Mouse (Mus musculus) heart, embryonic 10.5 days (tissue): Measurements from ENCODE around the gene Caskin2. TPM values are rescaled to one million over a fixed set of nuclear protein-coding genes. Genes with fewer than 3 reads are reported as not detected.
A peak's percentile ranks its signal among the peaks of the same experiment; 100 is the strongest.

Source experiments
- DNase-seq: peaks from one replicate; pipeline ENCODE4 v3.0.0-alpha.2; 2017; ENCODE audit warnings: low spot score
- H3K27ac ChIP-seq: fragments of 300-500 bp; sonication (generic); 2 replicates; pipeline ENCODE4 v1.5.1; 2016; ENCODE audit warnings: mild to moderate bottlenecking
- H3K27me3 ChIP-seq: fragments of 300-500 bp; sonication (generic); 2 replicates; pipeline ENCODE4 v1.6.1; 2016; ENCODE audit warnings: mild to moderate bottlenecking; ENCODE audit not compliant: poor library complexity, insufficient read depth, severe bottlenecking
- H3K36me3 ChIP-seq: fragments of 300-500 bp; sonication (generic); 2 replicates; pipeline ENCODE4 v1.6.1; 2016; ENCODE audit warnings: mild to moderate bottlenecking, moderate library complexity
- H3K4me1 ChIP-seq: fragments of 300-500 bp; sonication (generic); 2 replicates; pipeline ENCODE4 v1.6.1; 2016; ENCODE audit warnings: mild to moderate bottlenecking
- H3K4me3 ChIP-seq: fragments of 300-500 bp; sonication (generic); 2 replicates; pipeline ENCODE4 v1.5.1; 2016; ENCODE audit warnings: mild to moderate bottlenecking, moderate library complexity
- H3K9me3 ChIP-seq: fragments of 300-500 bp; sonication (generic); 2 replicates; pipeline ENCODE4 v1.6.1; 2016; ENCODE audit warnings: mild to moderate bottlenecking, moderate library complexity
- WGBS: fragments of 180-500 bp; shearing (Covaris S2); methylation state at CpG from one replicate; pipeline ENCODE4 v1.1.7; 2016; 5-methylcytosine and 5-hydroxymethylcytosine counted together
- polyA plus RNA-seq: library from polyadenylated mRNA; unstranded; fragments of >200 nt; fragmentation: Nextera tagmentation; extraction: Ambion mirVana; gene quantifications from 2 replicates; pipeline ENCODE4 v1.2.1, GENCODE M21; 2016

Gene Caskin2
- polyA plus RNA-seq, 1 experiment from 2014 or later = 18.7 TPM

DNA sequence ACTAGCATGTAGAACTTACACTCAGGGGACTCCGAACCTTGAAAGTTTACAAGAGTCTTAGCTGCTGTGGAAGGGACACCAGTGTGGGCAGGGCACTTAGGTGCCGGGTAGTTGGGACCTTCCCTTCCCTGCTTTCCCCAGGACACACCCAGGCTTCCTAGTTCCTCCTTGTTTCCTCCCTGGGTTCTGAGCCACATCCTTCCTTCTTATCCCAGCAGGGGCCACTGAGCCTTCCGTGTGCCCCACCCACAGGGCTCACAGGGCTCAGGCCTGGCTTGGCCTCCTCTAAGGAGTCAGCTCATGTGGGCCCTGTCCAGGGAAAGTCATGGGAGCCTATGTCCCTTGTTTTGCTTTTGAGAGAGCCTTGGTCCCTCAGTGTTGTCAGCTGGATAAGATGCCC is 26.3 kb upstream of the Caskin2 start:
- no peaks in the 10 kb centered on the region for H3K9me3 ChIP-seq
- peaks cover 92% of the 10 kb centered on the region for H3K4me1 ChIP-seq
- whole genome bisulfite sequencing = 56% methylated on average over 3 of the region's 3 CpGs

DNA sequence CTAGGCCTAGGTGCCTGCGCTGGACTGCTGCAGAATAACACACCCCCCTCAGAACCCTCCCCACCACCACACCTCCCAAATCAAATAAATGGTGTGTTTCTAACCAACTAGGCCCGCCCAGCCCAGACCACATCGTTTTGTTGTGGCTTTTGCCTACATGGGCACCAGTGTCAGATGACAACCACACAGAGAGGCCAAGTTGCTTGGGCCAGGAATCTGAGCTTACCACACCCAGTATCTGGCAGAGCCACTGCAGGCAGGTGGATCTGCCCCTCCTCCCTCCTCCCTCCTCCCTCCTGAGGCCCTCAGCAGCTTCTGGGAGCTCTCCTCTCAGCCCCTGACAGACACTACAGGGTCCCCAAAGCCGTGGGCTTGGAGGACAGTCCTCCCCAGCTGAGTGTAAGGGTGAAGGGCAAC is 25.5 kb upstream of the Caskin2 start:
- Histone ChIP-seq H3K27me3 (no peaks in the 10 kb centered on the region), H3K36me3 (no peaks in the 10 kb centered on the region), H3K27ac (peak overlapping the region; percentile 93), H3K4me1 (peaks cover 92% of the 10 kb centered on the region), H3K9me3 (no peaks in the 10 kb centered on the region), H3K4me3 (no peak overlapping the region)
- 42% methylated on average over 4 of the region's 4 CpGs for WGBS
- no peak for DNase-seq

More for the DNA sequence above, 26.3 kb upstream of the Caskin2 start:
- Histone ChIP-seq H3K27me3 (no peaks in the 10 kb centered on the region), H3K4me3 (no peak overlapping the region), H3K27ac (peak overlapping the region; percentile 93), H3K36me3 (peaks cover 7% of the 10 kb centered on the region)
- no peak for DNase-seq

DNA sequence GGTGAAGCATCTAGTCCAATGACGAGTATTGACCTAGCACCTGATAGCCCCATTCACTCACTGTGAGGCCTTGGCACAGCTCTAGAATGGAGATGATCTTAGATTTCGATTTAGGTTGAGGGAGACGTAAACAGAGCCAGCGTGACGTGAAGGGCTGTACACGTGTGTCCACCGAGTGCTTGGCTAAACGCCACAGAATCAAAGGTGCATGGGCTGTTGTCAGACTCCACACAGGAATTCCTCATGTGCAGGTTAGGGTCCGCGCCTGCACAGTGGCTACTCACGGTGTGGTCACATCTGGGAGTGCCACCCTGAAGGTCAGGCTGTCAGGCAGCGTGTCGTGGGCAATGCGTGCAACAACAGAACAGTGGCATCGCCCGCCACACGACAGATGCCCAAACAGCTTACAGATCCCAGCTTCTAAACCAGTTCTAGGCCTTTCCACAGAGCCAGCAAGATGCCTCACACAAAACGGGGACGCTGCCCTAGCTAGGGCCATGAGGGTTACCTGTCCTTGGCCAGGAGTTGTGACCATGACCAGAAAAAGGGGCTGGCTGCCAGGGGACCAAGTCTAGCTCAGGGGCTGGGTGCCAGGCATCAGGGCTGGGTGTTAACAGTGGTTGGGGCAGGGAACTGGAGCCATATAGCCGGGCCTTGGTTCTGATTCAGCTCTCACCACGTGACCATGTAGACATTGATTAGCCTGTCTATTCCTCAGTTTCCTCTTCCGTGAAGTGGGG is 24.3 kb upstream of the Caskin2 start:
- H3K27me3 ChIP-seq = no peaks in the 10 kb centered on the region
- peaks cover 92% of the 10 kb centered on the region for H3K4me1 ChIP-seq
- peak overlapping the region; percentile 93; the same call in 1 of the 2 replicates for H3K27ac ChIP-seq
- WGBS = 94% methylated on average over 22 of the region's 22 CpGs
- no peak for DNase-seq
- H3K4me3 ChIP-seq = no peak overlapping the region
- H3K36me3 ChIP-seq = no peaks in the 10 kb centered on the region
- H3K9me3 ChIP-seq = no peaks in the 10 kb centered on the region

DNA sequence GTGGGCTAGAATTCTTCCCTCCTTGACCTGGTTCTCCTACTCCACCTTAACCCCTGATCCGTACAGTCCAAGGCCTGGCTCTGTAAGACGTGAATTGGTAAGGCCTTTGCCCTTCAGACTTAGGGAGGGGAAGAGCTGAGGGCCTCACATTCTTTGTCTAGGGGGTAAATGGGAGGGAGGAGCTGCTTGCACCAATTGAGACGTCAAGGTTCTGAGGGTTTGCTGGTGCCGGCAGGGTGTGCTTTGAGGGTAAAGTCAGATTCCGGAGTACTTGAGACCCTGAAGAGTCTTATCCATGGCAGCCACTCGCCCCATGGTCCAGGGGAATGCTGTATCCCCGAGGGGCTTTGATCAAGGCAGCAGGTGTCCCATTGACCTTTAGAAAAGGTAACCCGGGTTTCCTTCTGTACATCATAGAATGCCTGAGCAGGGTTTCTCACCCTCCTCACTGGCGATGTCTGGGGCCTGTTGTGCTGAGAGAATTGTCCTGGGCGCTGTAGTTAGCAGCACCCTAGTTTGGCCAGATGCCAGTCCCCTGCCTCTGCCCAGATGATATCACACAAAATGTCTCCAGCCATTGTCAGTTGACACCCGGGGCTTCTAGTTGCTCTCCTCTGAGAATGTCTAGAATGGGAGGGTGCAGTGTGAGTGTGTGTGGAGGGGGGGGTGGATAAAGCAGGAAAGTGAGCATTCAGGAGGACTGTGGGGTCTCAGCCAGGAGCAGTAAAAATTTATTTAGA is 23.4 kb upstream of the Caskin2 start:
- Histone ChIP-seq H3K4me1 (peaks cover 92% of the 10 kb centered on the region), H3K9me3 (no peaks in the 10 kb centered on the region), H3K4me3 (no peak overlapping the region), H3K27me3 (no peaks in the 10 kb centered on the region), H3K27ac (peak overlapping the region; percentile 93), H3K36me3 (no peaks in the 10 kb centered on the region)
- no peak for DNase-seq
- WGBS = 45% methylated on average over 11 of the region's 11 CpGs

DNA sequence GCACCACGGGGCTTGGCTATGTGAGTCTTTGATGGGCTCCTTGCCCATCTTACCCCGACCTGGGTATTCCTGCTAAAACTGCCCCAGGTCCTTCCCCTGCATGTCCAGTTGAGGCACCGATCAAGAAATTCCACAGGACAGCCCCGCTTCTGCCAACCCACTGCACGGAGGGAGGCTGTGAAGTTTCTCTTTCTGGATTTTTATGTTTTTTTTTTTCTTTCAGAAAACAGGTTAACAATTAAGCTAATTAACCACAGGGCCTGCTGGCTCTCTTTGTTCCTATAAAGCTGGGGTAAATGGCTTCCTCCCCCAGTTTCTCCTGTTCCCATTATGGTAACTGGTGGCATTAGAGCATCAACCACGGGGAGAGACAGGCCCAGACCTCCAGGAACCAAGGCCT is 20.6 kb upstream of the Caskin2 start:
- 72% methylated on average over 6 of the region's 6 CpGs for WGBS
- DNase-seq = no peak
- Histone ChIP-seq H3K27me3 (no peaks in the 10 kb centered on the region), H3K4me1 (peaks cover 100% of the 10 kb centered on the region), H3K4me3 (no peak overlapping the region; the same call in 1 of the 2 replicates), H3K36me3 (no peaks in the 10 kb centered on the region), H3K9me3 (no peaks in the 10 kb centered on the region), H3K27ac (peak overlapping the region; percentile 93)

DNA sequence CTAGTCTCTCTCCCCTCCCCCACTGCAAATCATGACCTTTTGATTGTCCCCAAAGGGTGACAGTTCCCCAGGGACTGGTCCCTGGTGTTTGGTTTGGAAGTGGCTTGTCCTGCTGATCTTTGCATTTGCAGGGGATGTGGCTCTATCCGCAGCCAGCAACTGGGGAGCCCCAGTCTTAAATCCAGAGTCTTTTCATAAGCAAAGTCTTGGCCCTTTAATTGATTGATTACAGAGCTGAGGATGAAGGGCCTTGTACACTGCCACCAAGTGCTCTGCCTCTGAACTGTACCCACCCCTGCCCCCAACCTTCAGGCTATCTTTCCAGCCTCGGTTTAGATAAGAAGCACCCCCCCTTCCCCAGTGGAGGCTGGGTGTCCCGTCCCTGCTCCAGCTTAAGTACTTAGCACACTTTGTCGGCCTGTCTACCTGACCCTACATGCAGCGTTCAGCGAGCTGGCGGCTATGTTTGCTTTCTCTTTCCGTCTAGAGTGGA is 19.6 kb upstream of the Caskin2 start:
- Histone ChIP-seq H3K27me3 (no peaks in the 10 kb centered on the region), H3K9me3 (no peaks in the 10 kb centered on the region), H3K4me3 (peak overlapping the region; percentile 45), H3K4me1 (peaks cover 100% of the 10 kb centered on the region), H3K36me3 (no peaks in the 10 kb centered on the region), H3K27ac (peak overlapping the region; percentile 93)
- WGBS = 7% methylated on average over 8 of the region's 8 CpGs
- peak; percentile 84 for DNase-seq

DNA sequence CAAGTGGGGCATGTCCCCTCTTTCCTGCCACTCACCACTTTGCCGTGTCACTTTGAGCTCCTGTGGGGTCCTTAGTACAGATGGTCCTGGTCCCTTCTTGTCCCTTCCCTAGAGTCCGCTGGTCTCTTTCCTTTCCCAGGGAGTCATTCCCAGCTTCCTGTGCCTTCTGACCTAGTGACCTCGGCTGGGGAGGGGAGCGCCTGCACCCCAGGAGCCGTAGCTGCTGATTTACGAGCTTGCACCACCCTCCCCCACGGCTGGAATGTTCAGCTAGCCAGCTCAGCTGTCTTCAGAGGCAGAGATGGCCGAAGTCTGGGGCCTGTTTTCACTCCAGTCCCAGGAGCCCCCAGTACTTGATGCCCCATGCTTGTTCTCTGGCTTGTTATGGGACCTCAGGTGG is 19.1 kb upstream of the Caskin2 start:
- WGBS = 3% methylated on average over 8 of the region's 8 CpGs
- Histone ChIP-seq H3K4me3 (peak overlapping the region; percentile 45), H3K36me3 (no peaks in the 10 kb centered on the region), H3K9me3 (no peaks in the 10 kb centered on the region), H3K27ac (peak overlapping the region; percentile 93), H3K4me1 (peaks cover 99% of the 10 kb centered on the region), H3K27me3 (no peaks in the 10 kb centered on the region)
- no peak for DNase-seq

DNA sequence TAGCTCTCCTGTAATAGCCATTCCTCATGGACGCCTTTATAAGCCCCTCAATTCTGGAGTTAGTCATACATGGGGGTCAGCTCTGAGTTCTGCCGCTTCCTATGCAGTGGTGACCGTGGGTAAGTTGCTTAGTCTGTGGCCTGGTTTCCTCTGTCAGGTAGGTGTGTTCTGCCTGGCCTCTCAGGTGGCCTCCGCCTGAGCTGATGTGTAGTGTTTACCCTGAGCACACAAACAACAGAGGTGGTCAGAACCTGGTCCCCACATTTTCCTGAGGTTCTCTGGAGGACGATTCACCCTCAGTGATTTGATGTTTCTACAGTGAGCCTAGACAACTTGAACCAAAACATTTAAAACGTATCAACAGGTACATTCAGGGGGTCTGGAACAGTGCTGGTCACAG is 18.6 kb upstream of the Caskin2 start:
- H3K27me3 ChIP-seq = no peaks in the 10 kb centered on the region
- H3K4me1 ChIP-seq = peaks cover 99% of the 10 kb centered on the region
- H3K9me3 ChIP-seq = no peaks in the 10 kb centered on the region
- no peaks in the 10 kb centered on the region for H3K36me3 ChIP-seq
- WGBS = 51% methylated on average over 6 of the region's 6 CpGs
- peak overlapping the region; percentile 93 for H3K27ac ChIP-seq
- H3K4me3 ChIP-seq = peak overlapping the region; percentile 45
- DNase-seq = no peak

DNA sequence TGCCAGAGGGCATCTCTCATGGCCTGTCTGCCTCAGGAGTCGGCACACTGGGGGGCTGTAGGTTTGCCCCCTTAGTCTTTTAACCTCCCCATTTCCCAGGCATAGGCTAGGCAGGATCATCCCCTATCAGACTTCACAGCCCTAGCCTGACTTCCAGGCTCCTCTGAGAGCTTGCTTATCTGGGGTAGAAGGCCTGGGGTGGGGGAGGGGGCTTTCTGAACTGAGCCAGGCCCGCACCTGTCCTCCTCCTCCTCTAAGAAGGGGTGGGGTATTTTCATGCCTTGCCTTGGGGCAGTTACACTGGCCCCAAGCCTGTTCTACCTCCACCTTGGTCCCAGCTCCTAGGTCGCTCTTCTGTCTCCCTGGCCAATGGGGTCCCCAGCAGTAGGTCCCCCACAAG is 18.1 kb upstream of the Caskin2 start:
- no peaks in the 10 kb centered on the region for H3K9me3 ChIP-seq
- no peaks in the 10 kb centered on the region for H3K27me3 ChIP-seq
- H3K4me3 ChIP-seq = peak overlapping the region; percentile 45
- peak; percentile 89 for DNase-seq
- H3K36me3 ChIP-seq = no peaks in the 10 kb centered on the region
- H3K27ac ChIP-seq = peak overlapping the region; percentile 93
- peaks cover 99% of the 10 kb centered on the region for H3K4me1 ChIP-seq
- 23% methylated on average over 3 of the region's 3 CpGs for WGBS

DNA sequence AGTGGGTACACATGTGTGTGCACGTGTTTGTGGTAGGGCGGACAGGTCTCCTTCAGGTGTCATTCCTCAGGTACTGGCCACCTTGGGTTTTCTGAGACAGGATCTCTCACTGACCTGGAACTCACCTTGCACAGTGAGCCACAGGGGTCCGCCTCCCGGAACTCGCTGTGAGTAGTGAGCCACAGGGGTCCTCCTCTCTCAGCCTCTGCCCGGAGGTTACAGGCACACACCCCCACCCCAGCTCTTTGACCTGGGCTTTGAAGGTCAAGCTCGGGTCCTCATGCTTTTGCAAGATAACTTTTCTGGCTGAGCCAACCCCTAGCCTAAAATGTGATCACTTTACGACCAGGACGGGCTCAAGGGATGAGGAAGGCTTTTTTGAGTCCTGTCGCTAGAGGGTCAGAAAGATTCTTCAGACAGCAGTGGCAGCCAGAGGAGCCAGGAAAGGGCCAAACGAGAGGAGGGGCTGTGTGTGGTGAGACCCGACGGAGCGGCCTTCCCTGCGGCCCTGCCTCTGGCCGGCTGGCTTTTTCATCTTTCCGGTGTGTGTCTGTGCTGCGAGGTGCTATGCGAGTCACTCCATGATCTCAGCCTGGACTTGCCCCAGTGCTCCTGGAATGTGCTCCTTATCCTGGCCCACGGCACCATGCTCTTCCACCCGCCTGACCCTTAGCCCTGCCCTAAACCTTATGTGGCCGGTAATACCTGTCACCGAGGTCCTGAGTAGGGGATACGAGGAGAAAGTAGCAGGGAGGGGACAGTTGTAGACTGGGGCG is 17.3 kb upstream of the Caskin2 start:
- no peaks in the 10 kb centered on the region for H3K9me3 ChIP-seq
- H3K4me3 ChIP-seq = peak overlapping the region; percentile 45
- no peaks in the 10 kb centered on the region for H3K36me3 ChIP-seq
- peaks cover 94% of the 10 kb centered on the region for H3K4me1 ChIP-seq
- WGBS = 11% methylated on average over 25 of the region's 25 CpGs
- no peaks in the 10 kb centered on the region for H3K27me3 ChIP-seq
- H3K27ac ChIP-seq = peak overlapping the region; percentile 93
- no peak for DNase-seq

DNA sequence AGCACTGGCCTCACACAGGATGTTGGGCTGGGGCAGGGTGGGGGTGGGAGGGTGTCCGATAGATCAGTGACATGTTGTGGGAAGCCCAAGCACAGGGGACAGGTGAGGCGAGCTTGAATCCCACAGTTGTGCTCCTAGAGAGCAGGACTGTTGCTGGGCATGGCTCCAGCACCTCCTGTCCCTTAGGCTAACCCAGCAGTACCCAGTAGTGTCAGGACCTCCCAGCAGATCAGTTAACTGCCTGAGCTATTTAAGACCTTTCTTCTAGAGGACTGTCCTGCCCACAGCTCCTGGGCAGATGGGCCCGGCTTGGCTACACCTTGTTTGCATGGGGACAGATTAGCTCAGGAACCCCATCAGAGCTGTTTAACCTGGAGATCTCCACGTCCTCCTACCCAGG is 15.6 kb upstream of the Caskin2 start:
- 0 out of 2 replicates have a peak, but pooled peaks cover 3% of the 10 kb centered on the region for H3K27me3 ChIP-seq

DNA sequence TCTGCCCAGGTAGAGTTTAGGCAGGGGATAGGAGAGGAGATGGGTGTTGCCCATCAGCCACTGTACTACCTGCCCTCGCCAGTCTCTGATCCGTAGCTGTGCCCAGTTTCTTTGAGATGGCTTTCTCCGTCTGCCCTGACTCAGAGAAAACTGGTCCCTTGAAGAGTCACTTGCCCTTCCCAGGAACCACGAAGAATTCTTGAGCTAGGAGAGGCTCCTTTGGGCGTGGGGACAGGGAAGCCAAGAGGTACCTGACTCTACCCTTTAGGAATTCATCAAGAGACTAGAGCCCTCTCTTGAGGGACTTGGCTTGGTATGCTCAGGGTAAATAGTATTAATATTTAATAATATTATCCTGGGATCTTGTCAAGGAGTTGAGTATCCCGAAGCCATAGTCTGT is 14.2 kb upstream of the Caskin2 start:
- 0 out of 2 replicates have a peak overlapping the region, but pooled peaks have one; percentile 1 for H3K4me3 ChIP-seq
- 80% methylated on average over 6 of the region's 6 CpGs for WGBS
- H3K9me3 ChIP-seq = no peaks in the 10 kb centered on the region
- DNase-seq = no peak
- peaks cover 87% of the 10 kb centered on the region for H3K4me1 ChIP-seq
- H3K36me3 ChIP-seq = peaks cover 3% of the 10 kb centered on the region
- H3K27me3 ChIP-seq = peaks cover 3% of the 10 kb centered on the region; the same call in 1 of the 2 replicates
- peak overlapping the region; percentile 32; the same call in 1 of the 2 replicates for H3K27ac ChIP-seq

More for the DNA sequence above, 15.6 kb upstream of the Caskin2 start:
- 0 out of 2 replicates have a peak overlapping the region, but pooled peaks have one; percentile 7 for H3K4me3 ChIP-seq
- peaks cover 89% of the 10 kb centered on the region for H3K4me1 ChIP-seq
- peak overlapping the region; percentile 93 for H3K27ac ChIP-seq
- H3K9me3 ChIP-seq = no peaks in the 10 kb centered on the region
- H3K36me3 ChIP-seq = no peaks in the 10 kb centered on the region
- 50% methylated on average over 4 of the region's 4 CpGs for WGBS
- DNase-seq = no peak
